Mouse (Mus musculus) limb, embryonic 10.5 days (tissue): Measurements from ENCODE around the gene Slc37a3. TPM values are rescaled to one million over a fixed set of nuclear protein-coding genes. Genes with fewer than 3 reads are reported as not detected.

Experiments
- DNase-seq: peaks from one replicate; pipeline ENCODE4 v3.0.0-alpha.2; 2017; ENCODE audit warnings: low spot score
- H3K27ac ChIP-seq: fragments of 300-500 bp; sonication (generic); 2 replicates; pipeline ENCODE4 v1.5.1; 2016; ENCODE audit warnings: mild to moderate bottlenecking
- H3K27me3 ChIP-seq: fragments of 300-500 bp; sonication (generic); 2 replicates; pipeline ENCODE4 v1.6.1; 2016; ENCODE audit warnings: low read depth, mild to moderate bottlenecking; ENCODE audit not compliant: poor library complexity, severe bottlenecking
- H3K36me3 ChIP-seq: fragments of 300-500 bp; sonication (generic); 2 replicates; pipeline ENCODE4 v1.6.1; 2016; ENCODE audit warnings: mild to moderate bottlenecking, moderate library complexity
- H3K4me1 ChIP-seq: fragments of 300-500 bp; sonication (generic); 2 replicates; pipeline ENCODE4 v1.6.1; 2016
- H3K4me3 ChIP-seq: fragments of 300-500 bp; sonication (generic); 2 replicates; pipeline ENCODE4 v1.5.1; 2016; ENCODE audit warnings: mild to moderate bottlenecking, moderate library complexity
- H3K9me3 ChIP-seq: fragments of 300-500 bp; sonication (generic); replicated peaks from 2 replicates; pipeline ENCODE4 v1.6.1; 2016; ENCODE audit warnings: mild to moderate bottlenecking
- WGBS: fragments of 180-500 bp; shearing (Covaris S2); methylation state at CpG from one replicate; pipeline ENCODE4 v1.1.7; 2016; 5-methylcytosine and 5-hydroxymethylcytosine counted together
- polyA plus RNA-seq: library from polyadenylated mRNA; unstranded; fragments of >200 nt; fragmentation: Nextera tagmentation; extraction: Ambion mirVana; gene quantifications from 2 replicates; pipeline ENCODE4 v1.2.1, GENCODE M21; 2016

Slc37a3 gene
- polyA plus RNA-seq, 1 experiment from 2014 or later = 48.9 TPM

- no peak overlapping the region for H3K4me3 ChIP-seq
- no peaks in the 10 kb centered on the region for H3K9me3 ChIP-seq
- H3K4me1 ChIP-seq = peaks cover 10% of the 10 kb centered on the region
- no peak overlapping the region; the same call in 1 of the 2 replicates for H3K27ac ChIP-seq
- no peak for DNase-seq
- WGBS = 83% methylated on average over 4 of the region's 4 CpGs
- no peaks in the 10 kb centered on the region for H3K27me3 ChIP-seq
- no peaks in the 10 kb centered on the region for H3K36me3 ChIP-seq
These were observed 81.0 kb downstream of the Slc37a3 start for GRCm38 (mm10) chr6:39296474-39296873.

- Histone ChIP-seq H3K36me3 (no peaks in the 10 kb centered on the region), H3K27me3 (no peaks in the 10 kb centered on the region), H3K9me3 (no peaks in the 10 kb centered on the region), H3K4me3 (no peak overlapping the region), H3K4me1 (peaks cover 10% of the 10 kb centered on the region), H3K27ac (peak overlapping the region; percentile 72)
- peak; percentile 35 for DNase-seq
- WGBS = 27% methylated on average over 14 of the region's 14 CpGs
These were observed 81.6 kb downstream of the Slc37a3 start for GRCm38 (mm10) chr6:39295727-39296411.

- Histone ChIP-seq H3K4me1 (peaks cover 31% of the 10 kb centered on the region), H3K36me3 (no peaks in the 10 kb centered on the region), H3K27me3 (no peaks in the 10 kb centered on the region), H3K4me3 (no peak overlapping the region), H3K27ac (0 out of 2 replicates have a peak overlapping the region, but pooled peaks have one; percentile 17), H3K9me3 (no peaks in the 10 kb centered on the region)
- no peak for DNase-seq
- 64% methylated on average over 7 of the region's 7 CpGs for WGBS
These were observed 87.8 kb downstream of the Slc37a3 start for GRCm38 (mm10) chr6:39289721-39290120.

- Histone ChIP-seq H3K9me3 (no peaks in the 10 kb centered on the region), H3K27ac (no peak overlapping the region), H3K4me3 (no peak overlapping the region), H3K27me3 (no peaks in the 10 kb centered on the region), H3K4me1 (peaks cover 31% of the 10 kb centered on the region), H3K36me3 (no peaks in the 10 kb centered on the region)
- DNase-seq = no peak
- WGBS = 84% methylated on average over 3 of the region's 3 CpGs
These were observed 89.7 kb downstream of the Slc37a3 start for GRCm38 (mm10) chr6:39287782-39288181.

- Histone ChIP-seq H3K4me3 (0 out of 2 replicates have a peak overlapping the region, but pooled peaks have one; percentile 7), H3K27ac (peak overlapping the region; percentile 84), H3K36me3 (no peaks in the 10 kb centered on the region), H3K27me3 (no peaks in the 10 kb centered on the region), H3K4me1 (peaks cover 31% of the 10 kb centered on the region), H3K9me3 (no peaks in the 10 kb centered on the region)
- WGBS = 26% methylated on average over 5 of the region's 5 CpGs
- peak; percentile 68 for DNase-seq
These were observed 90.8 kb downstream of the Slc37a3 start for GRCm38 (mm10) chr6:39286732-39287083.

- WGBS = 28% methylated on average over 6 of the region's 9 CpGs
- Histone ChIP-seq H3K27me3 (no peaks in the 10 kb centered on the region), H3K4me3 (0 out of 2 replicates have a peak overlapping the region, but pooled peaks have one; percentile 7), H3K4me1 (peaks cover 31% of the 10 kb centered on the region), H3K9me3 (no peaks in the 10 kb centered on the region), H3K27ac (peak overlapping the region; percentile 84), H3K36me3 (no peaks in the 10 kb centered on the region)
- DNase-seq = peak; percentile 72
These were observed 91.3 kb downstream of the Slc37a3 start for GRCm38 (mm10) chr6:39286053-39286731.

GRCm38 (mm10) chr6:39284836-39285235 lies 92.6 kb downstream of the Slc37a3 start:
- WGBS = 87% methylated on average over 3 of the region's 3 CpGs
- H3K27ac ChIP-seq = peak overlapping the region; percentile 84
- DNase-seq = no peak
- H3K4me1 ChIP-seq = peaks cover 22% of the 10 kb centered on the region
- no peaks in the 10 kb centered on the region for H3K9me3 ChIP-seq
- H3K36me3 ChIP-seq = no peaks in the 10 kb centered on the region
- no peaks in the 10 kb centered on the region for H3K27me3 ChIP-seq
- H3K4me3 ChIP-seq = no peak overlapping the region

Other genes with a start within 250 kb of the Slc37a3 start
- 8.1 and 9.3 TPM in 2 replicates for gene Kdm7a, start 170.9 kb downstream of the Slc37a3 start, polyA plus RNA-seq
- 0.28 and 0.49 TPM in 2 replicates for gene Rab19, start 3.5 kb upstream of the Slc37a3 start, polyA plus RNA-seq
- gene Mkrn1, start 42.8 kb upstream of the Slc37a3 start, polyA plus RNA-seq = 28.2 and 35.5 TPM in 2 replicates
- 33.9 and 40.7 TPM in 2 replicates for gene Dennd2a, start 180.2 kb upstream of the Slc37a3 start, polyA plus RNA-seq
- gene Adck2, start 196.2 kb upstream of the Slc37a3 start, polyA plus RNA-seq = 17.3 and 25.6 TPM in 2 replicates
- gene Gm42420, start 208.1 kb upstream of the Slc37a3 start, polyA plus RNA-seq = 0.79 and 1.7 TPM in 2 replicates
- gene Ndufb2, start 214.9 kb upstream of the Slc37a3 start, polyA plus RNA-seq = 290 and 296 TPM in 2 replicates